Mouse (Mus musculus) right cerebral cortex, postnatal 14 days (tissue): ENCODE results near the gene Cxcl13.
"Not testable (repeated sequence)": the region's sequence is repeated elsewhere in the genome, so short reads cannot be mapped to it uniquely, and the experiment has no call there.

Experiments
- DNase-seq: peaks from one replicate; pipeline ENCODE4 v3.0.0; 2022

The Cxcl13 gene

GRCm38 (mm10) chr5:95956651-95957050 is at the start of gene Cxcl13:
Cxcl13 (plus strand) TSS chr5:95956951.
- DNase-seq, result no peak

- no peak for DNase-seq
Observed at GRCm38 (mm10) chr5:95911006-95911405, 45.7 kb upstream of the Cxcl13 start.

- DNase-seq, result no peak
Observed at GRCm38 (mm10) chr5:95918491-95918890, 38.3 kb upstream of the Cxcl13 start.

- peak; percentile 20 for DNase-seq
Observed at GRCm38 (mm10) chr5:95924023-95924422, 32.7 kb upstream of the Cxcl13 start.

- DNase-seq, result no peak
Observed at GRCm38 (mm10) chr5:95925204-95925930, 31.4 kb upstream of the Cxcl13 start.

GRCm38 (mm10) chr5:95925931-95926263 is 30.9 kb upstream of the Cxcl13 start:
- DNase-seq, result no peak

GRCm38 (mm10) chr5:95935035-95935434 is 21.7 kb upstream of the Cxcl13 start:
- DNase-seq, result no peak

GRCm38 (mm10) chr5:95936068-95936467 is 20.7 kb upstream of the Cxcl13 start:
- DNase-seq, result no peak

GRCm38 (mm10) chr5:95937129-95937528 is 19.6 kb upstream of the Cxcl13 start:
- no peak for DNase-seq

- DNase-seq, result no peak
Observed at GRCm38 (mm10) chr5:95938044-95938625, 18.6 kb upstream of the Cxcl13 start.

- no peak for DNase-seq
Observed at GRCm38 (mm10) chr5:95940682-95941221, 16.0 kb upstream of the Cxcl13 start.

GRCm38 (mm10) chr5:95941562-95941961 is 15.2 kb upstream of the Cxcl13 start:
- DNase-seq, result no peak

- DNase-seq, result no peak
Observed at GRCm38 (mm10) chr5:95945120-95945519, 11.6 kb upstream of the Cxcl13 start.

- no peak for DNase-seq
Observed at GRCm38 (mm10) chr5:95946344-95946743, 10.4 kb upstream of the Cxcl13 start.

GRCm38 (mm10) chr5:95948641-95949040 is 8.1 kb upstream of the Cxcl13 start:
- DNase-seq, result no peak

- peak; percentile 42 for DNase-seq
Observed at GRCm38 (mm10) chr5:95949946-95950701, 6.6 kb upstream of the Cxcl13 start.

GRCm38 (mm10) chr5:95964940-95965339 is 8.2 kb downstream of the Cxcl13 start:
- no peak for DNase-seq

- DNase-seq, result no peak
Observed at GRCm38 (mm10) chr5:95966621-95967020, 9.9 kb downstream of the Cxcl13 start.

- peak; percentile 72 for DNase-seq
Observed at GRCm38 (mm10) chr5:95970845-95971244, 14.1 kb downstream of the Cxcl13 start.

- no peak for DNase-seq
Observed at GRCm38 (mm10) chr5:95972208-95972607, 15.5 kb downstream of the Cxcl13 start.

- not testable (repeated sequence) for DNase-seq
Observed at GRCm38 (mm10) chr5:95973806-95974205, 17.1 kb downstream of the Cxcl13 start.

- DNase-seq, result no peak
Observed at GRCm38 (mm10) chr5:95976299-95976698, 19.5 kb downstream of the Cxcl13 start.

GRCm38 (mm10) chr5:95983797-95984486 is 27.2 kb downstream of the Cxcl13 start:
- DNase-seq, result no peak
